In genomic region chr10:18047380-18048146, GRCm38 (mm10) we compare ENCODE assay signal across 14 mouse cellular contexts. TPM values are rescaled to one million over a fixed set of nuclear protein-coding genes. Genes with fewer than 3 reads are reported as not detected.
DNase-seq lines count a peak whose midpoint lies in the region; ATAC-seq lines count a peak whose summit lies in the region.
"Had no signal": no experiment of that assay in that cellular context is flagged by ENCODE, and none has a peak within 500 bp of the region (broad histone marks: within the 10 kb centered on the region; RNA-seq: fewer than 3 reads in every experiment).

No protein-coding gene starts in this region.

- H3K9ac ChIP-seq in liver, embryonic 13.5 days: no peak overlapping the region
- H3K9ac ChIP-seq: embryonic facial prominence, embryonic 12.5 days; stomach, embryonic 15.5 days had no signal

- no peaks in the 10 kb centered on the region for H3K4me1 ChIP-seq in liver, embryonic 13.5 days (replicated peaks)
- H3K4me1 ChIP-seq: embryonic facial prominence, embryonic 12.5 days; stomach, embryonic 15.5 days had no signal

- H3K27me3 ChIP-seq in liver, embryonic 13.5 days: no peaks in the 10 kb centered on the region
- H3K27me3 ChIP-seq: embryonic facial prominence, embryonic 12.5 days; stomach, embryonic 15.5 days had no signal

- H3K36me3 ChIP-seq in liver, embryonic 13.5 days: no peaks in the 10 kb centered on the region
- H3K36me3 ChIP-seq: embryonic facial prominence, embryonic 12.5 days; stomach, embryonic 15.5 days had no signal

- 0 out of 2 replicates have a peak, but pooled peaks have one; percentile 23 for ATAC-seq in liver, embryonic 13.5 days (ENCODE audit: low read depth)
- ATAC-seq: forebrain, embryonic 14.5 days had no signal

- H3K9me3 ChIP-seq in liver, embryonic 13.5 days (replicated peaks): no peaks in the 10 kb centered on the region
- H3K9me3 ChIP-seq: embryonic facial prominence, embryonic 12.5 days; stomach, embryonic 15.5 days had no signal

- no peak overlapping the region for H3K4me3 ChIP-seq in liver, embryonic 13.5 days (replicated peaks)
- H3K4me3 ChIP-seq: embryonic facial prominence, embryonic 12.5 days; stomach, embryonic 15.5 days had no signal

- H3K4me2 ChIP-seq in liver, embryonic 13.5 days: no peak overlapping the region
- H3K4me2 ChIP-seq: embryonic facial prominence, embryonic 12.5 days; stomach, embryonic 15.5 days had no signal

- WGBS in liver, embryonic 13.5 days (ENCODE audit: insufficient replicate concordance): 55% methylated on average over 10 of the region's 10 CpGs

- intact Hi-C loops in gastrocnemius, postnatal 14 days (cut with DNase I; ENCODE audit: low total_unique reads): no loop called here
- intact Hi-C loops in left cerebral cortex, postnatal 14 days (cut with DNase I): no loop called here
- intact Hi-C loops in heart, postnatal 36 days (cut with DNase I): no loop called here

- peak; percentile 43 for DNase-seq in adrenal gland, adult 2 months
- no peak for DNase-seq in adrenal gland, postnatal 4 days (ENCODE audit: low spot score in 2 of 2)
- peak; percentile 81 for DNase-seq in CD4-positive, CD25-positive, alpha-beta regulatory T cell, adult 2 months (ENCODE audit: low read depth, low spot score)
- peak; percentile 70 for DNase-seq in fat pad, adult 2 months (ENCODE audit: extremely low read depth, low read depth, low spot score)
- no peak for DNase-seq in liver, embryonic 13.5 days
- no peak for DNase-seq in gastrocnemius, postnatal 14 days
- DNase-seq in left cerebral cortex, postnatal 14 days (ENCODE audit: low spot score in 2 of 2): no peak
- no peak for DNase-seq in heart, postnatal 36 days
- DNase-seq: cerebellum, adult 18-20 months; gastrocnemius, postnatal 36 days; right cerebral cortex, postnatal 25 days had no signal

- no peak overlapping the region for H3K27ac ChIP-seq in liver, embryonic 13.5 days
- H3K27ac ChIP-seq: embryonic facial prominence, embryonic 12.5 days; stomach, embryonic 15.5 days had no signal

RNA-seq across cellular contexts. Expression of gene Reps1, which starts 8.1 kb away (rescaled TPM):
- total RNA-seq in adrenal gland, adult 2 months (2021): 10 to 100 TPM; 33.6 to 33.9 TPM
- polyA plus RNA-seq in adrenal gland, adult 2 months (2012; rRNA removed): 24.8 and 30.4 TPM in 2 replicates
- 10 to 100 TPM; 52.1 to 57.7 TPM for total RNA-seq in adrenal gland, postnatal 4 days (2021)
- 3.6 and 3.8 TPM in 2 replicates for polyA plus RNA-seq in liver, embryonic 13.5 days (2015; fragmentation: Nextera tagmentation; extraction: Ambion mirVana)
- 10 to 100 TPM; 23.0 to 29.6 TPM for total RNA-seq in gastrocnemius, postnatal 14 days (2021)
- 10 to 100 TPM; 54.2 to 56.4 TPM for total RNA-seq in left cerebral cortex, postnatal 14 days (2021)
- 10 to 100 TPM; 27.6 to 30.5 TPM for total RNA-seq in heart, postnatal 36 days (2021)

RNA-seq across cellular contexts. Expression of gene Abracl, which starts 24.5 kb away (rescaled TPM):
- 10 to 100 TPM; 18.2 to 18.8 TPM for total RNA-seq in adrenal gland, adult 2 months (2021)
- 5.7 and 6.0 TPM in 2 replicates for polyA plus RNA-seq in adrenal gland, adult 2 months (2012; rRNA removed)
- total RNA-seq in adrenal gland, postnatal 4 days (2021): 10 to 100 TPM; 36.0 to 47.4 TPM
- polyA plus RNA-seq in liver, embryonic 13.5 days (2015; fragmentation: Nextera tagmentation; extraction: Ambion mirVana): 73.0 and 85.8 TPM in 2 replicates
- 10 to 100 TPM; 10.7 to 11.5 TPM for total RNA-seq in gastrocnemius, postnatal 14 days (2021)
- total RNA-seq in left cerebral cortex, postnatal 14 days (2021): 10 to 100 TPM; 13.9 to 17.7 TPM
- total RNA-seq in heart, postnatal 36 days (2021): 10 to 100 TPM; 26.2 to 30.7 TPM

Comparison
In these comparisons a context has a peak if more than half of its experiments do, and no peak if none do; other contexts are left out.
1. DNase-seq: peak in adrenal gland, adult 2 months (single experiment), CD4-positive, CD25-positive, alpha-beta regulatory T cell, adult 2 months (single experiment) and fat pad, adult 2 months (single experiment); none in adrenal gland, postnatal 4 days (0 of 2), liver, embryonic 13.5 days (single experiment), gastrocnemius, postnatal 14 days (single experiment), left cerebral cortex, postnatal 14 days (0 of 2) and heart, postnatal 36 days (0 of 2).